Mouse (Mus musculus) heart, embryonic 14.5 days (tissue): Measurements from ENCODE around the gene Prrc2a. TPM values are rescaled to one million over a fixed set of nuclear protein-coding genes. Genes with fewer than 3 reads are reported as not detected.

ENCODE experiments used
- ATAC-seq: fragments of 200-750 bp; cut with Nextera tagmentation; 2 replicates; pipeline ENCODE4 v1.8.0; 2017; ENCODE audit warnings: low read depth, moderate TSS enrichment; ENCODE audit not compliant: insufficient number of reproducible peaks, insufficient read depth, low FRiP score
- H3K27ac ChIP-seq, 2 experiments: fragments of 200-500 bp in 1 of 2; fragments of 300-500 bp in 1 of 2; sonication (generic) in 1 of 2; replicated peaks in 1 of 2; 2 replicates each; pipeline ENCODE4 v1.5.1; 2012 to 2014; ENCODE audit warnings: low read depth in 2 of 2, low read length in 2 of 2, control low read depth in 1 of 2, mild to moderate bottlenecking in 1 of 2, mixed read lengths in 1 of 2; ENCODE audit not compliant: control insufficient read depth in 1 of 2, insufficient read depth in 1 of 2
- H3K27me3 ChIP-seq: fragments of 300-500 bp; sonication (generic); 2 replicates; pipeline ENCODE4 v1.6.1; 2014; ENCODE audit warnings: mild to moderate bottlenecking, low read length, control low read depth; ENCODE audit not compliant: control insufficient read depth, insufficient read depth
- H3K36me3 ChIP-seq: fragments of 300-500 bp; sonication (generic); 2 replicates; pipeline ENCODE4 v1.6.1; 2014; ENCODE audit warnings: mild to moderate bottlenecking, control low read depth, low read length, mixed read lengths; ENCODE audit not compliant: control insufficient read depth, insufficient read depth
- H3K4me1 ChIP-seq, 2 experiments: fragments of 200-500 bp in 1 of 2; fragments of 300-500 bp in 1 of 2; sonication (generic) in 1 of 2; 2 replicates each; pipeline ENCODE4 v1.6.1; 2012 to 2014; ENCODE audit warnings: low read length in 2 of 2, control low read depth in 1 of 2, mixed read lengths in 1 of 2; ENCODE audit not compliant: control insufficient read depth in 2 of 2, insufficient read depth in 2 of 2
- H3K4me2 ChIP-seq: fragments of 300-500 bp; sonication (generic); 2 replicates; pipeline ENCODE4 v1.6.1; 2014; ENCODE audit warnings: mild to moderate bottlenecking, low read length
- H3K4me3 ChIP-seq, 2 experiments: fragments of 200-500 bp in 1 of 2; fragments of 300-500 bp in 1 of 2; sonication (generic) in 1 of 2; 2 replicates each; pipeline ENCODE4 v1.5.1; 2012 to 2014; ENCODE audit warnings: low read length in 2 of 2, mild to moderate bottlenecking in 2 of 2, control low read depth in 1 of 2, low read depth in 1 of 2, moderate library complexity in 1 of 2; ENCODE audit not compliant: control insufficient read depth in 1 of 2, insufficient read depth in 1 of 2
- H3K9ac ChIP-seq: fragments of 300-500 bp; sonication (generic); 2 replicates; pipeline ENCODE4 v1.6.1; 2014; ENCODE audit warnings: mild to moderate bottlenecking, low read length
- H3K9me3 ChIP-seq: fragments of 300-500 bp; sonication (generic); 2 replicates; pipeline ENCODE4 v1.6.1; 2016; ENCODE audit warnings: low read length, control low read depth; ENCODE audit not compliant: control insufficient read depth
- WGBS: fragments of 180-500 bp; shearing (Covaris S2); extraction: QIAGEN DNeasy Blood & Tissue Kit; methylation state at CpG from one replicate; pipeline ENCODE4 v1.1.7; 2014; 5-methylcytosine and 5-hydroxymethylcytosine counted together
- polyA plus RNA-seq: library from polyadenylated mRNA; unstranded; fragments of >200 nt; fragmentation: Nextera tagmentation; extraction: Ambion mirVana; gene quantifications from 2 replicates; pipeline ENCODE4 v1.2.1, GENCODE M21; 2014

The Prrc2a gene
- polyA plus RNA-seq, 1 experiment from 2014 or later = 138 TPM

DNA sequence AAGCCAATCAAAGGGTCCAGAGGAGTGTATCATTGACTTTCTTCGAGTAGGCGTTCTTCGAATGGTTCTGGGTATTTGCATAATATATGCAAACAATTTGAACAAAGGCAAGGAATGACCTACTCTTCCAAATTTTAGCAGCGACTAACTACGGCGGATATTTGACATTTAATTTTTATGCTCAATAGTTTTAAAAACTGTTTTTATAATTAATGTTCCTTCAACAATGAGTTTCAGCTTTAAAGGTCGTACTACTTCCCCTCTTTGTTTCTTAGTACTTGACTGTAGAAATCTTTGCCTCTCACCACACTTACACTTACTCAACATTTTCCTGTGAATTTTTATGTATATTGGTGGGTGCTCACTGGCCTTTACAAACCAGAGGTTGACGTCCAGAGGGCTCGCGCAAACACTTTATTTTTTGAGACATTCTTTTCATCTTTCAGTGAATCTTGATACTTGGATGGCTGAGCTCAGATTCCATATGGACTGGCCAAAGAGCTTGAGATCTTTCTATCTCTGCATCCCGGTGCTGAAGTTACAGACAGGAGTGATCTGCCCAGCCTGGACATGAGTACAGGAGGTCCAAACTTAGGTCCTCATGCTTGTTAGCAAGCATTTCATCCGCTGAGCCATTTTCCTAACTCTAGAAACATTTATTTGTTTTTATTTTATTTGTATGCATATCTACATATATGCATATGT, 906 bp upstream of the Prrc2a start:
- peaks cover 10 to 31% of the 10 kb centered on the region in 2 experiments for H3K4me1 ChIP-seq
- peak overlapping the region; percentile 70 for H3K9ac ChIP-seq
- no peaks in the 10 kb centered on the region for H3K9me3 ChIP-seq
- H3K36me3 ChIP-seq = peaks cover 16% of the 10 kb centered on the region
- H3K27ac ChIP-seq = peak overlapping the region; percentile 99 to 100
- peak overlapping the region; percentile 81 to 100 for H3K4me3 ChIP-seq
- peak overlapping the region; percentile 72 for H3K4me2 ChIP-seq
- WGBS = 24% methylated on average over 12 of the region's 12 CpGs
- H3K27me3 ChIP-seq = no peaks in the 10 kb centered on the region
- ATAC-seq = no peak

DNA sequence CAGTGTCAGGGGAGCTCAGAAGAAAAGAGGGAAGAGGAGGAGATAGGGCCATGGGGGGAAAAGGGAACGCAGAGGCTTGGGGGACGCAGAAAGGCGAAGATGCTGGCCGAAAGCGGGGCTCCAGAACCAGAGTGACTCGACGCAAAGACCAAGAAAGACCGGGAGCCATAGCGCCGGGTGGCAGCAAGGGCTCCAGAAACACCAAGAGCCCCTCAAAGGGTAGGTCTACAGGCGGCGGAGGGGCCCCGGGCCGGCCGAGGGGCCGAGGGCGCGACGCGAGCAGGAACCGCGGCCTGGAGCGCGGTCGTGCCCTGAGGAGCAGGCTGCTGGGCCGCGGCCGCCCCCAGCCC, 504 bp downstream of the Prrc2a start:
- H3K4me2 ChIP-seq = peak overlapping the region; percentile 85
- H3K36me3 ChIP-seq = peaks cover 31% of the 10 kb centered on the region
- peak overlapping the region; percentile 100 for H3K9ac ChIP-seq
- ATAC-seq = peak; percentile 0; the same call in 1 of the 2 replicates
- H3K27me3 ChIP-seq = no peaks in the 10 kb centered on the region
- H3K9me3 ChIP-seq = no peaks in the 10 kb centered on the region
- WGBS = under 1% methylated on average over 25 of the region's 28 CpGs
- peak overlapping the region; percentile 94 to 100 for H3K4me3 ChIP-seq
- H3K27ac ChIP-seq = peak overlapping the region; percentile 86 to 99
- peaks cover 10 to 31% of the 10 kb centered on the region in 2 experiments for H3K4me1 ChIP-seq

DNA sequence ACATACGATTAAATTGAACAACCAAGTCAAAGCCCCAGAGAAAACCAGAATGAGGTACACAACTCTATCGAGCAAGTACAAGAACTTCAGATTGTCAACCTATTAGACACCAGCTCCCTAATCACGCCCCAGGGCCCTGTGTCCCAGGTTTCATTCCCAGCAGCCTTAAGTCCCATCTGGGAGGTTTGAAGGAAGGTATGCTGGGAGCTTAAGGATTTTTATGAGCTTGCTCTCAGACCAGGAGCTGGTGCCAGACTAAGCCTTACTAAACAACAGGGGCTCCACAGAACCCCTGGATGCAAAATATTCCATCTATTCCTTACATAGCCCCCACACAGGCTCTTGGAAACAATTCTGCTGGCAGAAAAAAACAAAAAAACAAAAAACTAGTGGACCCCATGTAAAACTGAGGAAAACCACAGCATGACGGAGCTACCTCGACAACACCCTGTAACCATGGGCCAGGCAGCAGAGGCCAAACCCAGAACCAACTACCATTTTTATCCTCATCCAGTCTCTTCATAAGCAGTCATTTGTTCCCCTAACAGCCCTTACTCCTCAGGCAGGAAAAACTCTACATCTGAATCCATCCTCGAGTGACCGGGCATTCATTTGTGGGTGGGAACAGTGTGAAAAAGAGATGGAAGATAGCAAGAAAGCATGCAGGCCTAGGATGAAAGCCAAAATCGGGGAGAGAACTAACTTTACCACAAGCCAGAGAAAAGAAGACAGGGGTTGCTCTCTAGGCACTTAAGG, 1.2 kb downstream of the Prrc2a start:
- Histone ChIP-seq H3K27me3 (no peaks in the 10 kb centered on the region), H3K9ac (peak overlapping the region; percentile 100), H3K4me3 (peak overlapping the region; percentile 94 to 100), H3K9me3 (no peaks in the 10 kb centered on the region), H3K36me3 (peaks cover 37% of the 10 kb centered on the region), H3K4me1 (peaks cover 10 to 31% of the 10 kb centered on the region in 2 experiments), H3K4me2 (peak overlapping the region; percentile 85), H3K27ac (peak overlapping the region; percentile 86 to 99)
- ATAC-seq = no peak
- 6% methylated on average over 8 of the region's 8 CpGs for WGBS

DNA sequence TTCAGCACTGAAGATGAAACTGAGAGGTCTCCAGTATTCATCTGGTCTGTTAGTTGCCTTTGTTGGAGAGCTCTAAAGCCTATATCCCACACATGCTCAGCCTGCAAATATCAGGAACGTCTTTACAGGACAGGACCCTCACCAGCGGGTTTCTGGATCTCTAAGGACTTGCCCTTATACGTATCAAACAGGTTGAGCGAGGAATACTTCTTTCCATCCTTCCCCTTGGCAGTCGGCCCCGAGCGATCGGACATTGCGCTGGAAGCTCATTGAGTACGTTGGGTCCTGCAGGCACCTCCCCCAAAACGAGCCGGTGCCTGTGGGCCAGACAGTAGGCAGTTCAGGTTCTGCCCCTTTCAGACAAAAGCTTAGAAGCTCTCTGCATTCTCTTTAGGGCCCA, 2.0 kb downstream of the Prrc2a start:
- Histone ChIP-seq H3K36me3 (peaks cover 45% of the 10 kb centered on the region), H3K9ac (peak overlapping the region; percentile 100), H3K4me1 (peaks cover 10 to 31% of the 10 kb centered on the region in 2 experiments), H3K27ac (no peak overlapping the region; a peak in 1 of 4 replicates), H3K4me2 (peak overlapping the region; percentile 85), H3K27me3 (no peaks in the 10 kb centered on the region), H3K4me3 (peak overlapping the region; percentile 94 to 100), H3K9me3 (no peaks in the 10 kb centered on the region)
- ATAC-seq = no peak
- WGBS = 36% methylated on average over 12 of the region's 12 CpGs

DNA sequence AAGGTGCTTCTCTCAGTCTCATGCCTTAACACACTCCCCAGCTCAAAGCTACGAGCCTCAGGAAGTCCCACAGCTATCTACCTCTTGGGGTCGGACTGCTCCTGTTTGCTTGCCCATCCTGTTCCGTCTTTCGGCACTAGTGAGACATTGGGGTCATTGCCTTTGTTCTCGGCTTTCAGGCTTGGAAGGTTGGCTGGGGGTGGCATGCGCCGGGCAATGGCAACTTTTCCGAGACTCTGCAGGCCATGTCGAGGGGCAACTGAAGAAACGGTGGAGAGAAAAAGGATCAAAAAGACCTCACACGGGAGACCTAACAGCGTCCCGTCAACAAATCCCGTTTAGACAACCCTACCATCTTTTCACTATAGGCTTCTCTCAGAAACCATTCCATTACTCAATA, 2.6 kb downstream of the Prrc2a start:
- H3K4me1 ChIP-seq = peaks cover 10 to 31% of the 10 kb centered on the region in 2 experiments
- H3K36me3 ChIP-seq = peaks cover 51% of the 10 kb centered on the region
- ATAC-seq = no peak
- WGBS = 68% methylated on average over 14 of the region's 14 CpGs
- no peak overlapping the region for H3K27ac ChIP-seq
- no peaks in the 10 kb centered on the region for H3K27me3 ChIP-seq
- peak overlapping the region in 1 of 2 experiments; percentile 100; a peak in 3 of 4 replicates for H3K4me3 ChIP-seq
- peak overlapping the region; percentile 5; the same call in 1 of the 2 replicates for H3K9ac ChIP-seq
- H3K9me3 ChIP-seq = no peaks in the 10 kb centered on the region
- H3K4me2 ChIP-seq = peak overlapping the region; percentile 85

DNA sequence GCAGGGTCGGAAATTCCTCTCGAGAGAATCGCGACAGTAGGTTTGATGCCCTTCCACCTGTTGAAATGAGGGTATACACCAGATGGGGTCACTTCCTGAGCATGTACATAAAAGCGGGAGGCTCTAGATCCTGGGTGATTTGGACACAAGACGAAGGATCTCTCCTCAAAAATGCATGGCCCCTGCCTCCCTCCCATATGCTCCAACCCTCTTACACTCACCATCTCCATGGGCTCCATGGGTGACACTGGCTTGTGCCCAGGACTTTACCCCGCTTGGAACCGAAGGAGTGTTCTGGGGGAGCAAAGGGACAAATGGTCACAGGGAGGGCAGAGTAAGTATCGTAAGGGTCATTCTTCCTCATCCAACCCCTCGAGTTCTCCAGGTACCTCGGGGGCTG, 3.3 kb downstream of the Prrc2a start:
- 77% methylated on average over 11 of the region's 11 CpGs for WGBS
- peaks cover 58% of the 10 kb centered on the region for H3K36me3 ChIP-seq
- peaks cover 10 to 31% of the 10 kb centered on the region in 2 experiments for H3K4me1 ChIP-seq
- no peaks in the 10 kb centered on the region for H3K9me3 ChIP-seq
- H3K27ac ChIP-seq = no peak overlapping the region
- ATAC-seq = no peak
- peak overlapping the region; percentile 5; the same call in 1 of the 2 replicates for H3K9ac ChIP-seq
- H3K4me2 ChIP-seq = no peak overlapping the region
- H3K4me3 ChIP-seq = no peak overlapping the region
- no peaks in the 10 kb centered on the region for H3K27me3 ChIP-seq

DNA sequence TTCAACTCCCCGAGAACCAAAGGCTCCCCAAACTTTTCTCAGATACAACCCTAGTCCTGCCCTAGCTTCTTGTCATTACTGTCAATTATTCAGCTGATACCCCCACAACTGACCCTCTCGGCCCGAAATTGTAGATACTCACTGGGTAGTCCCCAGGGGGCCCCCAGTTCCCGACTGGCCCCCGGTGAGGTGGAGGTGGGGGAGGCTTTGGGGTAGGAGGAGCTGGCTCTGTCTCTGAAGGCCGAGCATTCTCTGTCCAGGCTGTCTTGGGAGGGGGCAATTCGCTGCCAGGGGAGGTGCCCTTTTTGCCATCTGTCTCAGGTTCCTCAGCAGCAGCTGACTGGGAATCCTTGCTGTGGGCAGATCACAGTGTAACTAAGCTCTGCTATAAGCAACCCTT, 5.1 kb downstream of the Prrc2a start:
- Histone ChIP-seq H3K36me3 (peaks cover 76% of the 10 kb centered on the region), H3K4me2 (no peak overlapping the region), H3K9me3 (no peaks in the 10 kb centered on the region), H3K9ac (no peak overlapping the region), H3K4me1 (peaks cover 5 to 23% of the 10 kb centered on the region in 2 experiments), H3K27ac (no peak overlapping the region), H3K4me3 (no peak overlapping the region), H3K27me3 (no peaks in the 10 kb centered on the region)
- ATAC-seq = no peak
- 84% methylated on average over 7 of the region's 7 CpGs for WGBS
